Mouse (Mus musculus): ENCODE data around the gene Prpf31. TPM values are rescaled to one million over a fixed set of nuclear protein-coding genes. Genes with fewer than 3 reads are reported as not detected.
A peak's percentile ranks its signal among the peaks of the same experiment; 100 is the strongest.
"Not testable (repeated sequence)": the region's sequence is repeated elsewhere in the genome, so short reads cannot be mapped to it uniquely, and the experiment has no call there.

Prpf31 gene
- polyA plus RNA-seq, 1 experiment from 2014 or later: 141 TPM

DNA sequence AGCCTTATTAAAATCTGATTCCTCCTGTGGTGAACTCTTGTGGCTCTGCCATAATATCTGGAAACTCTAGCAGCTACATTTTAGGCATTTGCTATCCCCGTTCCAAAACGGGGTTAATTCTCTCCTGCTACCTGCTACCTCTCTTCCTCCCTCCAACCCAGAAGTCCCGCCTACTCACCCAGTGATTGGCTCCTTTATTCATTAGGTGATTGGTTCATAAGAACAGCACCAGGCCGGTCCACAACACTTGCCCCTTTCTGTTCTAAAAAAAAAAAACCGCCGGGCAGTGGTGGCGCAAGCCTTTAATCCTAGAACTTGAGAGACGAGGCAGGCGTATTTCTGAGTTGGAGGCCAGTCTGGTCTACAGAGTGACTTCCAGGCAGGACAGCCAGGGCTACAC, 34.6 kb upstream of the Prpf31 start:
- Histone ChIP-seq H3K9ac (ENCODE audit: low read length) (no peak overlapping the region), H3K27me3 (ENCODE audit: control insufficient read depth, insufficient read depth, low read length) (no peaks in the 10 kb centered on the region), H3K27ac (ENCODE audit: low read depth, low read length) (no peak overlapping the region), H3K36me3 (ENCODE audit: control insufficient read depth, insufficient read depth, low read length) (no peaks in the 10 kb centered on the region), H3K4me2 (ENCODE audit: low read depth) (no peak overlapping the region), H3K4me3 (ENCODE audit: low read depth, low read length) (no peak overlapping the region), H3K4me1 (ENCODE audit: control insufficient read depth, insufficient read depth, low read length) (no peaks in the 10 kb centered on the region), H3K9me3 (ENCODE audit: control insufficient read depth, low read length) (no peaks in the 10 kb centered on the region)
- ATAC-seq (ENCODE audit: insufficient read depth, low FRiP score, low TSS enrichment): no peak
- no peak for DNase-seq (ENCODE audit: low spot score)
- 24% methylated on average over 9 of the region's 9 CpGs for WGBS

DNA sequence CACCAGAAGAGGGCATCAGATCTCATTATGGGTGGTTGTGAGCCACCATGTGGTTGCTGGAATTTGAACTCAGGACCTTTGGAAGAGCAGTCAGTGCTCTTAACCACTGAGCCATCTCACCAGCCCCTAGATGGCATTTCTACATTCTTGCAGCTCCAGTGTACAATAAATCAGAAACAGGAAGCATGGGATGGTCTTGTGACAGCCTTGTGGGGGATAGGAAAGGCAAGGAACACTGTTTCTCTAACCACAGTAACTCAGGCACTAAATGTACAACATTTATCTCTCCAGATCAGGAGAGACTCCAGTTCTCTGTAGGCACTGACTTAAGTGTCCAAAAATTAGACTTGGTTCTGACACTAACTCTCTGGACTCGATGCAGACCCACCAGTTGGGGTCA, 32.0 kb upstream of the Prpf31 start:
- WGBS: 63% methylated on average over 1 of the region's 1 CpGs

DNA sequence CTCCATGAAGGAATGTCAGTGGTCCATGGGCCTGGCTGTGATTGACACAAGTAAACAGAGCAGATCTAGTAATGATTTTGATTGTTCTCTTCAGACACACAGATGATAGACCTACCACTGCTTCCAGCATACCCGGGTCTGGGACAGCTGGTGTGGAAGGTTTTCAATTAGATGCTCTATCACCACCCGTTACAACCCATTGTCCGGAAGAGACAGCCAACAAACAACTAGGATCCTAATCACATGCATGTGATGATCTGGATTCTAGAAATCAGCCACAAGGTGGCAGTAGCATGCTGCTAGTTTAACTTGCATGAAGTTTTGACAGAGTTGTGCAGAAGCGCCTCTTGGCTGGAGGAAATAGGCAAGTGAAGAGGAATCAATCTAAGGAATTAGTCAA, 28.7 kb upstream of the Prpf31 start:
- no peaks in the 10 kb centered on the region for H3K9me3 ChIP-seq (ENCODE audit: control insufficient read depth, low read length)
- DNase-seq (ENCODE audit: low spot score): peak; percentile 68
- H3K36me3 ChIP-seq (ENCODE audit: control insufficient read depth, insufficient read depth, low read length): no peaks in the 10 kb centered on the region
- H3K27ac ChIP-seq (ENCODE audit: low read depth, low read length): no peak overlapping the region
- no peaks in the 10 kb centered on the region for H3K27me3 ChIP-seq (ENCODE audit: control insufficient read depth, insufficient read depth, low read length)
- ATAC-seq (ENCODE audit: insufficient read depth, low FRiP score, low TSS enrichment): no peak; the same call in 1 of the 2 replicates
- 20% methylated on average over 4 of the region's 4 CpGs for WGBS
- H3K4me1 ChIP-seq (ENCODE audit: control insufficient read depth, insufficient read depth, low read length): no peaks in the 10 kb centered on the region
- H3K9ac ChIP-seq (ENCODE audit: low read length): no peak overlapping the region
- H3K4me2 ChIP-seq (ENCODE audit: low read depth): no peak overlapping the region
- no peak overlapping the region for H3K4me3 ChIP-seq (ENCODE audit: low read depth, low read length)

More for the DNA sequence above, 32.0 kb upstream of the Prpf31 start:
- DNase-seq (ENCODE audit: low spot score); H3K36me3 ChIP-seq (ENCODE audit: control insufficient read depth, insufficient read depth, low read length); H3K4me1 ChIP-seq (ENCODE audit: control insufficient read depth, insufficient read depth, low read length); H3K27ac ChIP-seq (ENCODE audit: low read depth, low read length); H3K9ac ChIP-seq (ENCODE audit: low read length); H3K4me3 ChIP-seq (ENCODE audit: low read depth, low read length); H3K4me2 ChIP-seq (ENCODE audit: low read depth); H3K9me3 ChIP-seq (ENCODE audit: control insufficient read depth, low read length); ATAC-seq (ENCODE audit: insufficient read depth, low FRiP score, low TSS enrichment); H3K27me3 ChIP-seq (ENCODE audit: control insufficient read depth, insufficient read depth, low read length): not testable (repeated sequence)

DNA sequence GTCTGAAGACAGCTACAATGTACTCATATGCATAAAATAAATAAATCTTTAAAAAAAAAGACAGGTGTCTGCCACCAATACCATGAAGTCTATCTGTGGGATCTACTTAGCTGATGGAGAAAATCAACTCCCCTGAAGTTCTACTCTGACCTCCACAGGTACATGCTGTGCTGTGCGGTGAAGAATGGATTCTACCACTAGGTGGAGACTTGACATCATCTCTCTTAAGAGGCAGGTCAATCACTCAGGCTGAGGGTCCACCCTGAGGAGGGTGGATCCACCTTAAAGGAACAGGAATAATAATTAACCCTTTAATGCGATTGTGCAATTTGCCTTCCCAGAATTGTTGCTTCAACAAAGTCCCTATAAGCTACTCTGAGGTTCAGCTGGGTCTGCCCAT, 23.0 kb upstream of the Prpf31 start:
- DNase-seq (ENCODE audit: low spot score) (no peak), ATAC-seq (ENCODE audit: insufficient read depth, low FRiP score, low TSS enrichment) (no peak)
- 15% methylated on average over 2 of the region's 2 CpGs for WGBS
- Histone ChIP-seq H3K4me1 (ENCODE audit: control insufficient read depth, insufficient read depth, low read length) (no peaks in the 10 kb centered on the region), H3K9me3 (ENCODE audit: control insufficient read depth, low read length) (no peaks in the 10 kb centered on the region), H3K27ac (ENCODE audit: low read depth, low read length) (no peak overlapping the region), H3K9ac (ENCODE audit: low read length) (no peak overlapping the region), H3K4me3 (ENCODE audit: low read depth, low read length) (no peak overlapping the region), H3K4me2 (ENCODE audit: low read depth) (no peak overlapping the region), H3K36me3 (ENCODE audit: control insufficient read depth, insufficient read depth, low read length) (no peaks in the 10 kb centered on the region), H3K27me3 (ENCODE audit: control insufficient read depth, insufficient read depth, low read length) (no peaks in the 10 kb centered on the region)

DNA sequence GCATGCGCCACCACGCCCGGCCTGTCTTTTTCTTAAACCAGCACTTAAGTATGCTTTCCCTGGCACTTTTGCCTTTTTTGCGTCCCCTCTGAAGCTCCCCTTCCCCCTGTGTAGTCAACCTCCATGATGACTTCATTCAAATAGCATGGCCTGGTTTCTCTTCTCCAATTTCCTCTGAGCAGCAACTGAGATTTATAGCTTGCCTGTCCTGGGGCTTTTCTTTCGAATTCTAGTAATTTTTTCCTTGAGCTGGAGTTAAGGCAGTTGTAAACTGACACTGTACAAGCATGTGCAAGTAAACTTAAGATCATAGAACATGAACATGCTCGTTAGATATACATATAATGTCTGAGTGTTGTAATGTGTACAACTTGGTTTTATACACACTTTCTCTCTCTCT, 22.4 kb upstream of the Prpf31 start:
- no peaks in the 10 kb centered on the region for H3K9me3 ChIP-seq (ENCODE audit: control insufficient read depth, low read length)
- ATAC-seq (ENCODE audit: insufficient read depth, low FRiP score, low TSS enrichment) (no peak), DNase-seq (ENCODE audit: low spot score) (no peak)
- H3K36me3 ChIP-seq (ENCODE audit: control insufficient read depth, insufficient read depth, low read length): no peaks in the 10 kb centered on the region
- no peaks in the 10 kb centered on the region for H3K27me3 ChIP-seq (ENCODE audit: control insufficient read depth, insufficient read depth, low read length)
- H3K4me1 ChIP-seq (ENCODE audit: control insufficient read depth, insufficient read depth, low read length): no peaks in the 10 kb centered on the region
- no peak overlapping the region for H3K9ac ChIP-seq (ENCODE audit: low read length)
- H3K27ac ChIP-seq (ENCODE audit: low read depth, low read length): no peak overlapping the region
- 85% methylated on average over 6 of the region's 6 CpGs for WGBS
- no peak overlapping the region for H3K4me3 ChIP-seq (ENCODE audit: low read depth, low read length)
- H3K4me2 ChIP-seq (ENCODE audit: low read depth): no peak overlapping the region

DNA sequence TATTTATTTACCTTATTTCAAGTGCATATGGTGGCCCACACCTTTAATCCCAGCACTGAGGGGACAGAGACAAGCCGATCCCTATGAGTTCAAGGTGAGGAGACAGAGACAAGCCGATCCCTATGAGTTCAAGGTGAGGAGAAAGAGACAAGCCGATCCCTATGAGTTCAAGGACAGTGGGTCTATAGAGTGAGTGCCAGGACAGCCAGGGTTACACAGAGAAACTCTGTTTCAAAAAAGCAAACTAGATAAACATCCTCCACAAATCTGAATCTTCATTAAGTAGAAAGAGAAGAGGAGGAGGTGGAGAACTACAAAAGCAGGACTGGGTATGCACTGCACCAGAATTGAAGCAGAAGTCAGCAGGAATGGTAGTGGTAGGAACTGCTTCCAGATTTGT, 21.1 kb upstream of the Prpf31 start:
- H3K27me3 ChIP-seq (ENCODE audit: control insufficient read depth, insufficient read depth, low read length): no peaks in the 10 kb centered on the region
- ATAC-seq (ENCODE audit: insufficient read depth, low FRiP score, low TSS enrichment): no peak
- no peak overlapping the region for H3K4me2 ChIP-seq (ENCODE audit: low read depth)
- H3K9me3 ChIP-seq (ENCODE audit: control insufficient read depth, low read length): no peaks in the 10 kb centered on the region
- H3K27ac ChIP-seq (ENCODE audit: low read depth, low read length): no peak overlapping the region
- WGBS: 88% methylated on average over 3 of the region's 3 CpGs
- no peak overlapping the region for H3K4me3 ChIP-seq (ENCODE audit: low read depth, low read length)
- no peaks in the 10 kb centered on the region for H3K36me3 ChIP-seq (ENCODE audit: control insufficient read depth, insufficient read depth, low read length)
- no peak for DNase-seq (ENCODE audit: low spot score)
- no peak overlapping the region for H3K9ac ChIP-seq (ENCODE audit: low read length)
- H3K4me1 ChIP-seq (ENCODE audit: control insufficient read depth, insufficient read depth, low read length): no peaks in the 10 kb centered on the region

DNA sequence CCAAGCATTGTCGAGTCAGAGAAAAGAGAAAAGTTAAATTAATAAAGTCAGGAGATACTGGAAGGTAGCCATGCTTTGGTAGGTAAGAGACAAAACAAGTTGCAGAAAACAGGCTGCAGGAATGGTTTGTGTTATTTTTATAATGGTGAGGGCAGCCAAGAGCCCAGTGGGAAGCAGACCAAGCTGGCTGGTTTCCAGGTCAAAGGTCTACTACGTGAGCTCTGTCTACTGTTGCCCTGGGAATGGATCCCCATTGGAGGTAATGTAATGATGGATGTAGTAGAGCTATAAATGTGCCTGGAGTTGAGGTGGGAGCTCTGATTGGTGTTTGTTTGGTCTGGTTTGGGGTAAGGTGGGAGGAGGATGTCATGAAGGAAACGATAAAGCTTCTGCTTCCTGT, 20.7 kb upstream of the Prpf31 start:
- no peak for ATAC-seq (ENCODE audit: insufficient read depth, low FRiP score, low TSS enrichment)
- Histone ChIP-seq H3K27me3 (ENCODE audit: control insufficient read depth, insufficient read depth, low read length) (no peaks in the 10 kb centered on the region), H3K36me3 (ENCODE audit: control insufficient read depth, insufficient read depth, low read length) (no peaks in the 10 kb centered on the region), H3K9me3 (ENCODE audit: control insufficient read depth, low read length) (no peaks in the 10 kb centered on the region), H3K4me3 (ENCODE audit: low read depth, low read length) (no peak overlapping the region), H3K4me2 (ENCODE audit: low read depth) (no peak overlapping the region), H3K9ac (ENCODE audit: low read length) (no peak overlapping the region), H3K27ac (ENCODE audit: low read depth, low read length) (no peak overlapping the region), H3K4me1 (ENCODE audit: control insufficient read depth, insufficient read depth, low read length) (no peaks in the 10 kb centered on the region)
- WGBS: 78% methylated on average over 3 of the region's 3 CpGs
- no peak for DNase-seq (ENCODE audit: low spot score)

DNA sequence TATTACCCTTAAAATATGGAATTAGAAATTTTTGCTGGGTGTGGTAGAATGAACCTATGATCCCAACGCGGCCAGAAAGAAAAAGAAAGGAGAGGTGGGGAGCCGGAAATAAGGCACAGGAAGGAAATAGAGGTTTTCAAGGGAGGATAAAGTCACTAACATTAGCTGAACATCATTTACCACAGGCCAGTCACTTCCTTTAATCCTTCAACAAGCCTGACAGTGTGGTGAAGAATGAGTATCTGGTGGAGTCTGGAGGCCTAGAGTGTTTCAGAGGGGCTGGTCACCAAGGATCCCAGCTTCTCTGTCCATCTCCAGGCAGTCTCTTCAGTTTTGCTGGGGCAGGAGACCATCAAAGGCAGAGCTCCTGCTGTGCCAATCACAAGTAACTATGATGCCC, 19.3 kb upstream of the Prpf31 start:
- DNase-seq (ENCODE audit: low spot score) (no peak), ATAC-seq (ENCODE audit: insufficient read depth, low FRiP score, low TSS enrichment) (no peak)
- Histone ChIP-seq H3K4me3 (ENCODE audit: low read depth, low read length) (no peak overlapping the region), H3K27ac (ENCODE audit: low read depth, low read length) (no peak overlapping the region), H3K9ac (ENCODE audit: low read length) (no peak overlapping the region), H3K9me3 (ENCODE audit: control insufficient read depth, low read length) (no peaks in the 10 kb centered on the region), H3K4me1 (ENCODE audit: control insufficient read depth, insufficient read depth, low read length) (no peaks in the 10 kb centered on the region), H3K36me3 (ENCODE audit: control insufficient read depth, insufficient read depth, low read length) (no peaks in the 10 kb centered on the region), H3K4me2 (ENCODE audit: low read depth) (no peak overlapping the region), H3K27me3 (ENCODE audit: control insufficient read depth, insufficient read depth, low read length) (no peaks in the 10 kb centered on the region)
- WGBS: 88% methylated on average over 3 of the region's 3 CpGs

DNA sequence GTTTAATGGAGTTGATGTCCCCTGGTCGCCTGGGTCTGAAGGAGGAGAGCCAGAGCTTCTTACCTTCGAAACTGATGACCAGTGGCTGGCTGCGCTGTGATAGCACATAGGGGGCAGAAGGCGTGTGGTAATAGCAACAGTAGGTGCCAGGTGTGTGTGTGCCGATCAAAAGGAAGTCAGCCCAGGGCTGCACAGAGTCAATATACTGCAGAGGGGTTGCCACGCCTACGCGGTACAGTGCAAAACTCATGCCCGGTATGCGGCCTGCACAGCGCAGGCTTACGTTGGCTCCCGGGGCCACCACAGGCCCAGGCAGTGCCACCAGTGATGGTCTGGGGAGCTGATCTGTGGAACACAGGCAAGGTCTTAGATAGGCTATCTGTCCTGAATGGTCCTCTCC, 18.8 kb upstream of the Prpf31 start:
- H3K27me3 ChIP-seq (ENCODE audit: control insufficient read depth, insufficient read depth, low read length): no peaks in the 10 kb centered on the region
- no peaks in the 10 kb centered on the region for H3K9me3 ChIP-seq (ENCODE audit: control insufficient read depth, low read length)
- no peak overlapping the region for H3K27ac ChIP-seq (ENCODE audit: low read depth, low read length)
- ATAC-seq (ENCODE audit: insufficient read depth, low FRiP score, low TSS enrichment) (no peak), DNase-seq (ENCODE audit: low spot score) (no peak)
- 90% methylated on average over 13 of the region's 13 CpGs for WGBS
- H3K4me3 ChIP-seq (ENCODE audit: low read depth, low read length): no peak overlapping the region
- no peaks in the 10 kb centered on the region for H3K36me3 ChIP-seq (ENCODE audit: control insufficient read depth, insufficient read depth, low read length)
- H3K9ac ChIP-seq (ENCODE audit: low read length): no peak overlapping the region
- H3K4me1 ChIP-seq (ENCODE audit: control insufficient read depth, insufficient read depth, low read length): no peaks in the 10 kb centered on the region
- no peak overlapping the region for H3K4me2 ChIP-seq (ENCODE audit: low read depth)

Measured in neural tube, embryonic 11.5 days (tissue).